Mouse (Mus musculus): ENCODE results near the gene Tspyl3.

GRCm38 (mm10) chr2:153194255-153194654 is 31.0 kb downstream of the Tspyl3 start:
- no peak for TF ChIP-seq CTCF (IDR thresholded peaks at IDR 0.05; ENCODE audit: insufficient read depth, low read depth, low read length)
- TF ChIP-seq POLR2A (IDR thresholded peaks at IDR 0.05; ENCODE audit: insufficient read depth, low read depth, low read length): no peak
